Mouse (Mus musculus): ENCODE measurements around the gene Ppp1r27. TPM values are rescaled to one million over a fixed set of nuclear protein-coding genes. Genes with fewer than 3 reads are reported as not detected.

Ppp1r27 gene
- polyA plus RNA-seq, 1 experiment: 3.3 TPM

DNA sequence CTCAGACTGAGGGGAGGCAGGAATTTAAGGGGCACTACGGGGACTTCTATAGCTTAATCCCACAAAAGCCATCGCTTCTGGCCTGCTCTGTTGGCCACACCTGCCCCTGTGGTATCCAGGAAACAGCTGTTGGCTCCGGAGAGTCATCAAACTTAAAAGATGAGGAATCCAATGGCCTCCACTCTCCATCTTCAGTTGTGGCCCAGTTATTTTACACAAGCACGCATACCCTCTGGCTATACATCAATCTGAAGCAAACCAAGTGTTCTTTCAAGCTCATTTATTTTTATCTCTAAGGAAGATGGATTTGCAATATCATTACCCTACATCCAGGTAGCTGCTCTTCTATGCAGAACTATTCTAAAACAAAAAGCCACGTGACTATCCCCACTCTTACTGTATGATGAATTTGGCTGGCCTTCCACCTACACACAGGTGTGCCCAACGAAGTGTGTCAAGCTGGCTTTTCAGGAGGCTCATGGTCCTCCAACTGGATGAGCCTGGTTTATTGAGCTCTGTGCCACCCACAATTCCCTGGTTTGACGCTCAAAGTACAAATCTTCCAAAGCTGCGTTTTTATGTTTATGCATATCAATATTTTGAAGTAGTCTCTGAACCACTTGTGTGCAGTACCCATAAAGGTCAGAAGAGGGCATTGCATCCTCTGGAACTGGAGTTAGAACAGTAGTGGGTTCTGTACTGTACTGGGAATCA lies 31.5 kb upstream of the Ppp1r27 start:
- WGBS: 50% methylated on average over 8 of the region's 8 CpGs
- DNase-seq: peak; percentile 32

DNA sequence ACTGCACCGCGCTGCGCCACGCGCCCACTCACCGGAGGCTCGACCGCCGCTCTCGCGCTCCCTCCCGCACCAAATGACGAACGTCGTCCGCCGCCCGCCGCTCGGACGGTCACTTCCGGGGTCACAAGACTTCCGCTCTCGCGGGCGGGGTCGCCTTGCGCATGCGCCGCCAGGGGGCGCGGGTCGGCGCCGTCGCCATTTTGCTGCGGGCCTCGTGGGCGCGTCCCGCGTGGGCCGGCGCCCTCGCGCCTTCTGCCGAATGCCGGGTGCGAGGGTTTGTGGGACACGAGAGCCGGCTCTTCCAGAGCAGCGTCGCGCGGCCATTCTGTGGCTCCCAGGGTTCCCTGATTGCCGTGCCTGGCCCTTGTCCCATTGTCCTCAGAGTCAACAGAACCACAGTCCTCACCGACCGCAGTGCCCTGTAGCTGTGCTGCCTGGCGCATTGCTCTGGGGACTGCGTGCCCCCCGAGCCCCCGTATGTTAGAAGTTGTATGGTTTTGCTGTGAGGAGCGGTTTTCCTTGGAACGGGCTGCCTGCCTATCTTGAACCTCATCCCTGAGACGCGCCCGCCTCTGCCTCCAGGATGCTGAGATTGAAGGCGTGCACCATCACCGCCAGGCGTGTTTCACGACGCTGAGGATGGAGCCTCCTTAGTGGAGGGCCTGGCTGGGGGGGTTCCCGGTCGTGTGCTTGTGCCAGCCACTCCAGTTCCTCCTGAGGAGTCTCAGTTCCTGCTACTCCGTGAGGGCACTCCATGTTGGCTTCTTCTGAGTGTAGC lies 30.7 kb upstream of the Ppp1r27 start, which contains the start of gene Arhgdia:
TSS of gene Arhgdia (minus strand) at position 135 of the 778 bp plus-strand sequence.
- peak within 1 kb of the TSS; percentile 97 for H3K4me3 ChIP-seq (replicated peaks; ENCODE audit: extremely low read depth, low read depth, low read length)
- peaks cover 17% of the 10 kb centered on the region for H3K4me1 ChIP-seq (ENCODE audit: control insufficient read depth, insufficient read depth, low read length)
- WGBS: 2% methylated on average over 69 of the region's 75 CpGs
- DNase-seq: peak; percentile 89
- TF ChIP-seq POLR2A (IDR thresholded peaks at IDR 0.05; ENCODE audit: borderline replicate concordance, extremely low read depth, low read depth, low read length) (peak; percentile 92), CTCF (IDR thresholded peaks at IDR 0.05; ENCODE audit: insufficient read depth, low read length) (no peak)

More for the DNA sequence above, 31.5 kb upstream of the Ppp1r27 start:
- TF ChIP-seq POLR2A (IDR thresholded peaks at IDR 0.05; ENCODE audit: borderline replicate concordance, extremely low read depth, low read depth, low read length) (no peak), CTCF (IDR thresholded peaks at IDR 0.05; ENCODE audit: insufficient read depth, low read length) (peak; percentile 27; the same call in 1 of the 2 replicates)
- H3K4me3 ChIP-seq (replicated peaks; ENCODE audit: extremely low read depth, low read depth, low read length): peak overlapping the region; percentile 97
- H3K4me1 ChIP-seq (ENCODE audit: control insufficient read depth, insufficient read depth, low read length): peaks cover 17% of the 10 kb centered on the region

DNA sequence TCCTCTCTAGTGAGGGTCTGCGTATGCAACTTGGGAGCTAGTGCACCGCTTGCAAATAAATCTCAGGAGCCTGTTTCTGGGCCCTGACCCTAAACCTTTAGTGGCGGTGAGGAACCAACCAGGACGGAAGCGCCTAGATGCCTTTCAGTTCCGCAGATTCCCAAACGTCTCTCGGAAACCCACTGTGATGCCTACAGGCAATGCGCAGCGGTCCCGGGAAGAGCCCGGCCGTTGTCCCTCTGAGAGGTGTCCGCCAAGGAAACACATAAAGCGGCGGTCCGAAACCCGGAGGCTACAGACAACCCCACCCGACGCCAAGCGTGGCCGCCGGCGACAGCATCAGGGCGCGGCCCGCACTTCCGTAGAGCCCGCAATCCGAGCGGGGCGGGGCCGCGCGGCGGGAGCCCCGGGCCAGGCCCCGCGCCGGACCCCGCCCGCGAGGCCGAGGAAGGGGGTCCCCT lies 30.0 kb upstream of the Ppp1r27 start:
- Histone ChIP-seq H3K4me1 (ENCODE audit: control insufficient read depth, insufficient read depth, low read length) (peaks cover 17% of the 10 kb centered on the region), H3K4me3 (replicated peaks; ENCODE audit: extremely low read depth, low read depth, low read length) (peak overlapping the region; percentile 97)
- TF ChIP-seq POLR2A (IDR thresholded peaks at IDR 0.05; ENCODE audit: borderline replicate concordance, extremely low read depth, low read depth, low read length) (no peak), CTCF (IDR thresholded peaks at IDR 0.05; ENCODE audit: insufficient read depth, low read length) (no peak)
- under 1% methylated on average over 35 of the region's 44 CpGs for WGBS
- peak; percentile 58 for DNase-seq

DNA sequence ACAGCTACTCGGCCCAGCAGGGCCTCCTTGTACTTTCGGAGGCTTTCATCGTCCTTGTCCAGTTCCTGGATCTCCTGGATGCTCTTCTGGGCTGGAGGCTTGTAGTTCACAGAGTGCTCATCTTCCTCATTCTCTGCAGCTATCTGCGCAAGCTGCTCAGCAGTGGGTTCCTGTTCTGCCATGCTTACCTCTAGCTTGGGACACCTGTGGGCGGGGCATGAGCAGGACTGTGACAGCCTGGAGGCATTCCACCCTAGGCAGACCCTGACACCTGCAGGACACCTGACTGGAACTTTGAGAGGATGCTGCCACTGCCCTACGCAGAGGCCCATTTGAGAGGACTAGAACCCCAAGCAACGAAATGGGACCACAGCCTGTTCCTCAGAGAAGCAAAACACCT lies 29.3 kb upstream of the Ppp1r27 start:
- 32% methylated on average over 7 of the region's 7 CpGs for WGBS
- TF ChIP-seq CTCF (IDR thresholded peaks at IDR 0.05; ENCODE audit: insufficient read depth, low read length) (no peak), POLR2A (IDR thresholded peaks at IDR 0.05; ENCODE audit: borderline replicate concordance, extremely low read depth, low read depth, low read length) (no peak)
- peak; percentile 45 for DNase-seq
- Histone ChIP-seq H3K4me1 (ENCODE audit: control insufficient read depth, insufficient read depth, low read length) (peaks cover 17% of the 10 kb centered on the region), H3K4me3 (replicated peaks; ENCODE audit: extremely low read depth, low read depth, low read length) (peak overlapping the region; percentile 97)

DNA sequence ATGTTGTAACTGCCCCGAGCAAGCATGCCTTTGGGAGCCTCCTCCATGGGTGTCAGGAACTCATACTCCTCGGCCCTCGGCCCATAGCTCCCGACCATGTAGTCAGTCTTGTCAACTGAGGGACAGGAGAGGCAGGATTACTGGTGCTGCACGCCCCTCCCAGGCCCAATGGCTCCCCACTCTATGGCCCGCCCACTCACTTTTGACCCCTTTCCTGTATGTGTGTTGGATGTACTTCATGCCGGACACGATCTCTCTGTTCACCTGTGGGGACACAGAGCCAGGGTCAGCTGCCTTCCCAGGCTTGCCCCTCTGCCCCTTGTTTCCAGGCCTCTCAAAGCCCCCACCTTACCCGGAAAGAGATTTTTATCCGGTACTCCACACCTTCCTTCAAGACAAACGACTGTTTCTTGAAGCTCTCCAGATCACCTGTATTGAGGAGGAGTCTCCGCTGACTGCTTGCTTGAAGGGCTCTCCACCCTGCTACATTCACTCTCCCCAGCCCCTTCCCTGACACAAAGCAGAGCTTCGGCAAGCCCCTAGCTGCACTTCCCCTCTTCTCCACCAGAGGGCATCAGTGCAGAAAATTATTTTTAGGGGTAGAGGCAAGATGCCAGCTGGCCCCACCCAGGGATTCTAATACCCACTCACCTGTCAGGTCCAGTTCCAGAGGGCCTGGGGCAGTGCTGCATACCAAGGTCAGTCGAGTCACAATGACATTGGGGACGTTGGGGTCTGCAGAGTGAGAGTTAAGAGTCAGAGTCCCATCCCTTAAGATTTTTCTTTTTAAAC lies 28.6 kb upstream of the Ppp1r27 start:
- peak; percentile 78 for DNase-seq
- 44% methylated on average over 15 of the region's 15 CpGs for WGBS
- TF ChIP-seq CTCF (IDR thresholded peaks at IDR 0.05; ENCODE audit: insufficient read depth, low read length) (peak; percentile 75), POLR2A (IDR thresholded peaks at IDR 0.05; ENCODE audit: borderline replicate concordance, extremely low read depth, low read depth, low read length) (no peak)

DNA sequence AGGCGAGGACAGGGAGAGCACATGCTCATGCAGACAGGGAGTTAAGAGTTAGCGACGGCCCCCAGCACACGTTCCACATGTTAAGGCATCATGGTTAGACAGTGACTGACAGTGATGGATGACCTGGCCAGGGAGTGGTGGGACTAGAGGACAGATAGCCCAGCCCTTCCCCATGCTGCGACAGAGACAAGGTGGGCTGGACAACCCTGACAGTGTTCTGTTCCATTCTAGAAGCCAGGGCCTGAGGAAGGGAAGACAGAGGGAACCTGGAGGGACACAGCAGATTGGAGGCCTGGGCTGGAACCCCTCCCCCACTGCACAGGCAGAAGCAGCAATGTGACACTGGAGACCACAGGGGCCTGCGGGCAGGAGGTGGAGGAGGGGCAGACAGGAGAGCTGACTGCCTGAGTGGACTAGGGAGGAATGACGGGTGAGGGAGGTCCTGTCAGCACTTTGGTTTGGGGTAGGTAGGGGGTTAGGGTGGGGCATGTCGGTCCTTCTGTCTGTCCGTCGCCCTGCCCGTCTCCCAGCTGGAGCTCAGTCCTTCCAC lies 27.8 kb upstream of the Ppp1r27 start:
- TF ChIP-seq CTCF (IDR thresholded peaks at IDR 0.05; ENCODE audit: insufficient read depth, low read length): no peak
- TF ChIP-seq POLR2A (IDR thresholded peaks at IDR 0.05; ENCODE audit: borderline replicate concordance, extremely low read depth, low read depth, low read length): 0 out of 2 replicates have a peak, but pooled peaks have one; percentile 6
- WGBS: 80% methylated on average over 11 of the region's 11 CpGs
- no peak overlapping the region for H3K4me3 ChIP-seq (replicated peaks; ENCODE audit: extremely low read depth, low read depth, low read length)
- DNase-seq: no peak
- H3K4me1 ChIP-seq (ENCODE audit: control insufficient read depth, insufficient read depth, low read length): peaks cover 20% of the 10 kb centered on the region

More for the DNA sequence above, 28.6 kb upstream of the Ppp1r27 start:
- H3K4me3 ChIP-seq (replicated peaks; ENCODE audit: extremely low read depth, low read depth, low read length): peak overlapping the region; percentile 36
- H3K4me1 ChIP-seq (ENCODE audit: control insufficient read depth, insufficient read depth, low read length): peaks cover 17% of the 10 kb centered on the region

DNA sequence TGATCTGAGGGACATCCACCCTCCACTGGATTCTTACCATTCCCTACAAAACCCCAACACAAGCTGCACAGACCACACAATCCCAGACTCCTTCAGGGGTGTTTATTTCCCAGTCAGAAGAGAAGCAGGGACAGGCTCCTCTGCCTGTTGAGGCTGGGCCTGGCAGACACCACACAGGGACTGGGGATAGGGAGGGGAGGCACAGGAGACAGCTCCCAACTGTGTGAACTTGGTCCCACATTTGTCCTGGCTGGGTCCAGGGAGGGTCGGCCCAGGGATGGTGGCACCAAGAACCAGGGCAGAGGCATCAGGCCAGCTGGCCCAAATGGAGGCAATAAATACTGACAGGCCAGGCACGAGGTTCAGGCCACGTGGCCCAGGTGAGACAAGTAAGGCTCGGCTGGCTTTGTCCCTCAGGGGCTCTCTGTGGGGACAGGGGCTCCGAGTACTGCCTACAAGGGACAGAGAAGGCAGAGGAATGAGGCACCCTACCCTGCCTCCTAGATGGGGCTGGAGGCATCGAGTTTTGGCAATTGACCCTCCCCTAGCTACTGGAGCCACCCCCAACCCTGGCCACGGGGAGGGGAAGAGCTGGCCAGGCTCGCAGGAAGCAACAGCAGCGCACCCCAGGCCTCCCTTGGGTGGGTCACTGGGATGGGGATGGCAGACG lies 27.2 kb upstream of the Ppp1r27 start:
- Histone ChIP-seq H3K4me1 (ENCODE audit: control insufficient read depth, insufficient read depth, low read length) (peaks cover 20% of the 10 kb centered on the region), H3K4me3 (replicated peaks; ENCODE audit: extremely low read depth, low read depth, low read length) (no peak overlapping the region)
- DNase-seq: no peak
- 76% methylated on average over 10 of the region's 10 CpGs for WGBS
- TF ChIP-seq POLR2A (IDR thresholded peaks at IDR 0.05; ENCODE audit: borderline replicate concordance, extremely low read depth, low read depth, low read length) (no peak), CTCF (IDR thresholded peaks at IDR 0.05; ENCODE audit: insufficient read depth, low read length) (no peak)

DNA sequence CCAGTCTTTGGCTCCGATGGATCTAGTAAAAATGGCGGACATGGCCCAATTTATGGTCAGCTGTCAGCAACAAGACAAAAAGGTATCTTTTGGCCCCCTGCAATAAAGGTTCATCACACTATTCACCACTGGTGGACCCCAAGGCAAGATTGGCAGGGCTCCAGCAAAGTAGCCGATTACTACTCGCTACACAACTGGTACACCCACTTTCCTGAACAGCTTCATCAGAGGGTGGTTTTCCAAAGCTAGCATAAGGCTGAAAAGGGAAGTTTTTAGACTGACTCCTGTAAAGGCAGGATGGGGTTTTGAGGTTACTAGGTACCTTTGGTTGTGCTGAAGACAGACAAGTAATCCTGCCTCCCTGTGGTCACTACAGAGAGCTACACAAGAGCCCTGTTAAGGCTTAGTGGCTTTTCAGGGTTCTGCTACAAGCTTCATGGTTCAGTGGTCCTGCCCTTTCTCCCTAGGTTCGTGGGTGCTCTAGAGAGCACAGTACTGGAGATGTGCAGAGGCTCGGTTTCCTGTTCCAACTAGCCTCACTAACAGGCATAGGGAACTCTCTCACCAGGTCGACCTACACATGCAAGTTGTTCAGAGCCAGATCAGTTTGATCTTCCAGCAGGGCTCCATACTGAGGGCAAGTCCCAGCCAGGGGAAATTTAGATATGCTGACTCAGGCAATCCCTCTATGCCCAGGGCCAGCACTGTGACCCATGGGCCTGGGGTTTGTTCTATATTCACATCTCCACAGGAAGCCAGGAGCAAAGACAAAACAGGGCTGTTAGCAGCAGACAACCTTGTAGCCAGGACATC lies 26.5 kb upstream of the Ppp1r27 start:
- peaks cover 20% of the 10 kb centered on the region for H3K4me1 ChIP-seq (ENCODE audit: control insufficient read depth, insufficient read depth, low read length)
- DNase-seq: no peak
- WGBS: 79% methylated on average over 7 of the region's 7 CpGs
- no peak for TF ChIP-seq CTCF (IDR thresholded peaks at IDR 0.05; ENCODE audit: insufficient read depth, low read length)
- TF ChIP-seq POLR2A (IDR thresholded peaks at IDR 0.05; ENCODE audit: borderline replicate concordance, extremely low read depth, low read depth, low read length): no peak
- H3K4me3 ChIP-seq (replicated peaks; ENCODE audit: extremely low read depth, low read depth, low read length): no peak overlapping the region

All from lung, adult 2 months (tissue).